Mouse (Mus musculus) bone marrow, adult 2 months (tissue): ENCODE measurements around the gene Gm49358.

ENCODE experiments used
- CTCF ChIP-seq: fragments of 200-500 bp; IDR thresholded peaks from 2 replicates; pipeline ENCODE4 v1.5.1; 2011; ENCODE audit warnings: low read length, control low read depth; ENCODE audit not compliant: control insufficient read depth, insufficient read depth
- POLR2A ChIP-seq: fragments of 200-500 bp; IDR thresholded peaks from 2 replicates; pipeline ENCODE4 v1.6.1; 2011; ENCODE audit warnings: low read depth, mild to moderate bottlenecking, control low read depth, low read length, borderline replicate concordance; ENCODE audit not compliant: control insufficient read depth

GRCm38 (mm10) chr10:86776281-86776680, 12.5 kb downstream of the Gm49358 start:
- TF ChIP-seq POLR2A (no peak), CTCF (no peak)
